Mouse (Mus musculus) midbrain, embryonic 16.5 days (tissue): ENCODE data around the gene Aire. TPM values are rescaled to one million over a fixed set of nuclear protein-coding genes. Genes with fewer than 3 reads are reported as not detected.
A peak's percentile ranks its signal among the peaks of the same experiment; 100 is the strongest.

Experiments used
- ATAC-seq: fragments of 200-750 bp; cut with Nextera tagmentation; 2 replicates; pipeline ENCODE4 v1.8.0; 2017; ENCODE audit warnings: moderate TSS enrichment
- H3K27ac ChIP-seq: fragments of 300-500 bp; sonication (generic); 2 replicates; pipeline ENCODE4 v1.5.1; 2014; ENCODE audit warnings: mild to moderate bottlenecking, low read length, mixed read lengths
- H3K27me3 ChIP-seq: fragments of 300-500 bp; sonication (generic); 2 replicates; pipeline ENCODE4 v1.6.1; 2014; ENCODE audit warnings: low read depth, low read length, mixed read lengths; ENCODE audit not compliant: control insufficient read depth, insufficient read depth
- H3K36me3 ChIP-seq: fragments of 300-500 bp; sonication (generic); 2 replicates; pipeline ENCODE4 v1.6.1; 2014; ENCODE audit warnings: mild to moderate bottlenecking, low read length, moderate library complexity, mixed read lengths; ENCODE audit not compliant: control insufficient read depth, insufficient read depth
- H3K4me1 ChIP-seq: fragments of 300-500 bp; sonication (generic); 2 replicates; pipeline ENCODE4 v1.6.1; 2014; ENCODE audit warnings: mild to moderate bottlenecking, low read length, mixed read lengths; ENCODE audit not compliant: control insufficient read depth, insufficient read depth
- H3K4me2 ChIP-seq: fragments of 300-500 bp; sonication (generic); 2 replicates; pipeline ENCODE4 v1.6.1; 2014; ENCODE audit warnings: mild to moderate bottlenecking, low read length, mixed read lengths
- H3K4me3 ChIP-seq: fragments of 300-500 bp; sonication (generic); 2 replicates; pipeline ENCODE4 v1.5.1; 2014; ENCODE audit warnings: low read depth, mild to moderate bottlenecking, low read length, moderate library complexity, mixed read lengths
- H3K9ac ChIP-seq: fragments of 300-500 bp; sonication (generic); 2 replicates; pipeline ENCODE4 v1.6.1; 2014; ENCODE audit warnings: low read depth, low read length, mixed read lengths
- H3K9me3 ChIP-seq: fragments of 300-500 bp; sonication (generic); replicated peaks from 2 replicates; pipeline ENCODE4 v1.6.1; 2014; ENCODE audit warnings: mild to moderate bottlenecking, low read length, mixed read lengths; ENCODE audit not compliant: control insufficient read depth, poor library complexity, severe bottlenecking
- WGBS: fragments of 180-500 bp; shearing (Covaris S2); extraction: QIAGEN DNeasy Blood & Tissue Kit; methylation state at CpG from one replicate; pipeline ENCODE4 v1.1.7; 2014; 5-methylcytosine and 5-hydroxymethylcytosine counted together
- polyA plus RNA-seq: library from polyadenylated mRNA; unstranded; fragments of >200 nt; fragmentation: Nextera tagmentation; extraction: Ambion mirVana; gene quantifications from 2 replicates; pipeline ENCODE4 v1.2.1, GENCODE M21; 2015

The Aire gene
- 0.11 and 0.19 TPM in 2 replicates for polyA plus RNA-seq

DNA sequence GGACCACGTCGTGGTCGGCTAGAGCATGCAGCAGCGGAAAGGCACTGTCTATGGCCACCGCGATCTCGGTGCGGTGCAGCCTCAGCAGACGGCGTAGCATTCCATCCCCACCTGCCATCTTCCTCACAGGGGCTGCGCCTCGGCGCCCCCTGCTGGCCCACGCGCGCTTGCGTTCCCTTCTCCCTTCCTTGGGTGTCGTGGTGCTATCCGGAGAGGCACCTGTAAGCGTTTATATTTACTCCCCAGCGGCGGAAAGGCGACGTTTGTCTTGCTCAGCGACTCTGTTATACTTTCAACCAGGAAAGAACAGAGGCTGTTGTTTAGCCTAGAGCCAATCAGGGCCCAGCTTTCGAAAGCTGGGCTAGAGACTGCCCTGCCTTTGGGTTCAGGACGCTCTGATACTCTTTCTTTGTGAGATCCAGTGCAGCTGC lies at the start of gene Aire:
TSS of gene Aire (minus strand) at position 205 of the 431 bp plus-strand sequence.
- Histone ChIP-seq H3K4me1 (no peaks in the 10 kb centered on the region), H3K27me3 (no peaks in the 10 kb centered on the region), H3K36me3 (no peaks in the 10 kb centered on the region), H3K9ac (peak within 1 kb of the TSS; percentile 50), H3K27ac (no peak within 1 kb of the TSS), H3K4me3 (peak within 1 kb of the TSS; percentile 26), H3K9me3 (no peaks in the 10 kb centered on the region), H3K4me2 (peak within 1 kb of the TSS; percentile 60)
- ATAC-seq = peak; percentile 64
- WGBS = 2% methylated on average over 27 of the region's 27 CpGs

DNA sequence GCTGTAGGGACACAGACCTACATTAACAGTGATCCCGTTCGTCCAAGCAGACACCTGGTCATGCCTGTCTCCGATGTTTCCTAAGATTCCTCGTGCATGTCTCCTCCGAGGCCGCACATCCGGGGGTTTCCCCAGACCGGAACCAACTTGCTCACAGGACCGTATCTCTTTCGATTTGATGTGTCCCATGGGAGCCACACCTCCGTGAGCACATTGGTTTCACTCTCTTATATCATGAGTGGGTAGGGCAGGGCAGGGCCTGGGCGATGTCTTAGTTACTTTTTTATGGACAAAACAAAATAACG lies 49.3 kb upstream of the Aire start:
- Histone ChIP-seq H3K27me3 (no peaks in the 10 kb centered on the region), H3K27ac (no peak overlapping the region), H3K9ac (no peak overlapping the region), H3K4me1 (no peaks in the 10 kb centered on the region), H3K9me3 (no peaks in the 10 kb centered on the region), H3K36me3 (no peaks in the 10 kb centered on the region), H3K4me3 (no peak overlapping the region), H3K4me2 (no peak overlapping the region)
- ATAC-seq = no peak
- WGBS = 94% methylated on average over 13 of the region's 13 CpGs

DNA sequence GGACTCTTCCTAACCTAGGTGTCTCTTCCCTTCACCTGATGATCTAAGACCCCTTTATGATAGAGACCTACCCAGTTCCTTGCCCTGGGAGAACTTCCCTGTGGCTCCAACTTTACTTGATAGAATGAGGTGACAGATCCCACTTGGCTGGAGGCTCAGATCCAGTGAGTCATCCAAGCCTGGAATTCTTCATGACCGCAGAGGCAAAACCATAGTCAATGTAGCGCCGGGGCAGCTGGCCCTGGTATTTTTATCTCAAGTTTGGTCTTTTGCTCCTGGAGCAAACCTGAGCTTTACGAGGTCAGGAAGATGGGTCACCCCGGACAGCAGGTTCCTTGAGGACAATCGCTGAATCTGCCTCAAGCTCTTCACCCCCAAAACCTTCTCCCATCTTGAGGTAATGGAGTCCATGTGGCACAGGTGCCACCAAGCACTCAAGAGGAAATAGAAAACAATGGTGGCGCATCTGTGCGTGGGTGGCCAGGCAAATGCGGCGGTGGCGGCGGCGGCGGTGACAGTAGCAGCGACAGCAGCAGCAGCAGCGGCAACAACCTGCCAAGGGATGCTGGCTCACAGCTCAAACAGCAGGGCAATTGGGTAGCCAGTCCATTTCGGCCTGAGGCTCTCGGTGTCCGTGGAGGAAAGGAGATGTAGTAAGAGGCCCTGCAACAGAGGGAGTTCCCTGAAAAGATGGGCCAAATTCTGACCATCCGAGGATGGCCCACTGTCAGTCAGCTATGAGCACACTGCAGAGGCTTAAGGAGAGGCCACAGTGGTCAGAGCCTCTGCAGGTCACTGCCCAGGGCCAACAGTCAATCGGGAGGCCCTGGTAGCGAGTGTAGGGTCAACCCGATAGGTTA lies 48.7 kb upstream of the Aire start:
- no peak overlapping the region for H3K4me2 ChIP-seq
- no peak overlapping the region for H3K9ac ChIP-seq
- ATAC-seq = no peak
- no peak overlapping the region for H3K27ac ChIP-seq
- 86% methylated on average over 23 of the region's 23 CpGs for WGBS
- H3K27me3 ChIP-seq = no peaks in the 10 kb centered on the region
- H3K9me3 ChIP-seq = no peaks in the 10 kb centered on the region
- no peaks in the 10 kb centered on the region for H3K4me1 ChIP-seq
- no peaks in the 10 kb centered on the region for H3K36me3 ChIP-seq
- H3K4me3 ChIP-seq = no peak overlapping the region

DNA sequence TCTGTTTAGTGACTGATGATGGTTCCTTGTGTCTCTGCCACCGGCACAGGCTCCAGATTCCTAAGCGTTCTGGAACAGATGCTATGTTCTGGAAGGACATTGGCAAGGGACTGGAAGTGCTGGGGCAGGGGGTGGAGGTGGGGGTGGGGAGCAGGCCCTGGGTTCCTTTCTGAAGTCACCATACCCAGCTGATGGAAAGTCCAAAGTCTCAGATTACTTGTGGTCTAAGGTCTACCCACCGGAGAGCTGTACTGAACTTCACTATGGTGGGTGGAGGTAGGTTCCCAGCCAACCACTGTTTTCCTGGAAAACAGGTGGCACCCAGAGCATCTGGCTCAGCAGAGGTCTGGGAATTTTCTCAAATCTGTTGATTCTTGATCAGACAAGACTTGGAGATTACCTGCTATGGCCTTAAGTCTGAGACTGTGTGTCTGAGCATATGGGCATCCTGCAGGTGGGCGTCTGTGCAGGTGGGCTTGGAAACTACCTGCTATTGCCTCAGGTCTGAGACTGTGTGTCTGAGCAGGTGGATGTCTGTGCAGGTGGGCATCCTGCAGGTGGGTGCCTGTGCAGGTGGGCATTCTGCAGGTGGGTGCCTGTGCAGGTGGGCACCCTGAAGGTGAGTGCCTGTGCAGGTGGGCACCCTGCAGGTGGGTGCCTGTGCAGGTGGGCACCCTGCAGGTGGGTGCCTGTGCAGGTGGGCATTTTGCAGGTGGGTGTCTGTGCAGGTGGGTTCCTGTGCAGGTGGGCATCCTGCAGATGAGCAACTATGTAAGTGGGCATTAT lies 47.5 kb upstream of the Aire start:
- Histone ChIP-seq H3K9ac (no peak overlapping the region), H3K4me1 (no peaks in the 10 kb centered on the region), H3K27me3 (no peaks in the 10 kb centered on the region), H3K4me2 (no peak overlapping the region), H3K9me3 (no peaks in the 10 kb centered on the region), H3K36me3 (no peaks in the 10 kb centered on the region), H3K27ac (no peak overlapping the region), H3K4me3 (no peak overlapping the region)
- ATAC-seq = no peak
- 90% methylated on average over 4 of the region's 4 CpGs for WGBS

DNA sequence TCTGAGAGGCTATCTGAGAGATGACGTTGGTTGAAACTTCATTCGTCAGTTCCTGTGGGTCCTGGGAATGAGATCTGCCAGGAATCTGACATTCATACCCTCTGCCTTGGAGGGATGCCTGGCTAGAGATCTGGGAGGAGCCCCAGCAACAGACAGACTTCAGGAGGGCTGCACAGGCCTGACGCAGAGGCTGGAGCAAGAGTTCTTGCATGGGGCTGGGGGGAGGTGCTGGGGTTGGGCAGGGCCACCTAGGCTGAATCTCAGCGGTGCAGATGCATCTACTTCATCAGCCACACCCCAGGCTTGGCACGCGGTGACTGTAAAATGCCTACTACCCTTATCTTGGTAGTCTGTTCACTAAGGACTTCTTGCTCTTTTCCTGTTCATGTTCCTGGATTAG lies 46.8 kb upstream of the Aire start:
- Histone ChIP-seq H3K27me3 (no peaks in the 10 kb centered on the region), H3K9ac (no peak overlapping the region), H3K9me3 (no peaks in the 10 kb centered on the region), H3K36me3 (no peaks in the 10 kb centered on the region), H3K4me3 (no peak overlapping the region), H3K4me1 (no peaks in the 10 kb centered on the region), H3K27ac (no peak overlapping the region), H3K4me2 (no peak overlapping the region)
- ATAC-seq = no peak
- 69% methylated on average over 6 of the region's 6 CpGs for WGBS

DNA sequence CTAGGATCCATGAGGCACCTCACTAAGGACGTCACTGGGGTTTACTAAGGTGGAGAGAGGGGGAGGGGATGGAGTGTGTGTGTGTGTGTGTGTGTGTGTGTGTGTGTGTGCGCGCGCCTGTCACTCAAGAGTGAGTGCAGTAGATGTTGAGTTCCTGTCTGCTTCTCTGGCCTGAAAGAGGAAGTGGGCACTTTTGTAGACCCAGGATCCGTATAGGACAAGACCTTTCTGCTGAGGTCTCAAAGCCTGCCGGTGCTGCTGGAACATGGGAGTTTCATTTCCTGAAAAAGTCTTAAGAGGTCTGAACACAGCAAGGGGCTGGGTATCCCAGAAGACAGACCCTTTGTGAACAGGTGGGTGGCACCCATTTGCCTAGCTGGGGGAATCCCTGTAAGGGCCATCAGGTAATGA lies 43.7 kb upstream of the Aire start:
- Histone ChIP-seq H3K27ac (no peak overlapping the region), H3K9me3 (no peaks in the 10 kb centered on the region), H3K4me1 (no peaks in the 10 kb centered on the region), H3K9ac (no peak overlapping the region), H3K4me2 (no peak overlapping the region), H3K27me3 (no peaks in the 10 kb centered on the region), H3K4me3 (no peak overlapping the region), H3K36me3 (no peaks in the 10 kb centered on the region)
- no peak for ATAC-seq
- WGBS = 93% methylated on average over 6 of the region's 6 CpGs

DNA sequence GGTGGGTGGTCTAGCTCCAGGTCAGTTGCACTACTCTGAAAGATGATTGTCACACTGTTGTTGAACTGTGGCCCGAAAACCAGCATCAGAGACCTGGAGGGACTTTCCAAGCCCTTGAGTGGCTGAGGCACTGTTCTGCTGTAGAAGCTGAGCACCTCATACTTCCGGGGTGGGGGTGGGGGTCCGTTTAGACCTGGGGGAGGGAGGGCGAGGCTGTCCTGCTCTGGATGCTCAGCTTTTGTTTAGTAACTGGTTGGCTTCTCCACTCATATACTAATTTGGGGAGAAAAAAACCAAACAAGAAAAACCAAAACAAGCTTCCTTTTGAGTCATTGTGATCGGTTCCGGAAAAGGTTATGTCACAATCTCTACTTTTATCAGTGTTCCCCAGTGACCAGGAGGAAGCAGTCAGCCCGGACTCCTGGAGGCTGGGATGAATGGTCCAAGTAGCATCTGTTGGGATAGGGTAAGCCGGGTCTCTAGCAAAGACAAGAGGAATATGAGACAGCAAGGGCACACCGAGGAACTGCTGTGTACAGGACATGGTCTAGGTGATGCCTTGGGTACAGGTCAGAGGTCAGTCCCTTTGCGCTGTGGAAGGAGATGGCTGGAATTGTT lies 43.1 kb upstream of the Aire start:
- Histone ChIP-seq H3K9ac (no peak overlapping the region), H3K27me3 (no peaks in the 10 kb centered on the region), H3K27ac (no peak overlapping the region), H3K9me3 (no peaks in the 10 kb centered on the region), H3K4me2 (no peak overlapping the region), H3K4me3 (no peak overlapping the region), H3K36me3 (no peaks in the 10 kb centered on the region), H3K4me1 (no peaks in the 10 kb centered on the region)
- ATAC-seq = no peak
- 87% methylated on average over 10 of the region's 10 CpGs for WGBS

DNA sequence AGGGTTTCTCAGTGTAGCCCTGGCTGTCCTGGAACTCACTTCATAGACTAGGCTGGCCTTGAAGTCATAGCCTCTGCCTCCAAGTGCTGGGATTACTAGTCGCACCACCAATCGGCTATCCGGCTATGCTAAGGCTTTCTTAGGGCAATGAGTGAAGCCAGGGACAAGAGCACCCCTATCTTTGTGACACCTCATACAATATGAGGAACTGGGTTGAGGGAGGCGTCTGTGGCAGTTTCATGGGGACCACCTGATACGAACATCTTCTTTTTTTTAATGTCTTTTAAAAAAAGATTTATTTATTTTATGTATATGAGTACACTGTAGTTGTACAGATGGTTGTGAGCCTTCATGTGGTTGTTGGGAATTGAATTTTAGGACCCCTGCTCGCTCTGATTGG lies 42.3 kb upstream of the Aire start:
- H3K9me3 ChIP-seq = no peaks in the 10 kb centered on the region
- WGBS = 94% methylated on average over 6 of the region's 6 CpGs
- no peaks in the 10 kb centered on the region for H3K4me1 ChIP-seq
- no peak for ATAC-seq
- no peak overlapping the region for H3K4me2 ChIP-seq
- H3K27ac ChIP-seq = no peak overlapping the region
- H3K27me3 ChIP-seq = no peaks in the 10 kb centered on the region
- H3K4me3 ChIP-seq = no peak overlapping the region
- no peak overlapping the region for H3K9ac ChIP-seq
- H3K36me3 ChIP-seq = no peaks in the 10 kb centered on the region

DNA sequence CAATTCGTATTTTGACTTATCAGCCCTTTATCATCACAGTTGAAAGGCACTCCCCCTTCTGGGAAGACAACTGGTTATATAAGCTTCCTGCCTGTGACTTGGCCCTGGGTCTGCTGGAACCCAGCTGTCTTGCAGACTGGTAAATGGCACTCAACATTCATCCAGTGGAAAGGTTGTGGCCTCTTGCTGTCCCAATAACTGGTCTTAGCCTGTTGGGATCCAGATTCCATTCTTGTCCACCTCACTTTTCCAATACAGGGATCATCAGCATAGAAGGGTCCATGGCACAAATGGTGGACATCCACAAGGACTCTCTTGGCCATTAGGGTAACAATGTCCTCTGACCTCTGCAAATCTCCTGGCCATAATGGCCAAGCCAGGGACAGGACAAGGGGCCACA lies 40.7 kb upstream of the Aire start:
- no peak overlapping the region for H3K4me2 ChIP-seq
- no peak for ATAC-seq
- H3K9ac ChIP-seq = no peak overlapping the region
- no peaks in the 10 kb centered on the region for H3K36me3 ChIP-seq
- H3K27me3 ChIP-seq = no peaks in the 10 kb centered on the region
- no peaks in the 10 kb centered on the region for H3K4me1 ChIP-seq
- H3K27ac ChIP-seq = no peak overlapping the region
- no peak overlapping the region for H3K4me3 ChIP-seq
- WGBS = 84% methylated on average over 1 of the region's 1 CpGs
- H3K9me3 ChIP-seq = no peaks in the 10 kb centered on the region
